Mouse (Mus musculus) gastrocnemius, postnatal 36 days (tissue): ENCODE measurements around the gene Atg101. TPM values are rescaled to one million over a fixed set of nuclear protein-coding genes. Genes with fewer than 3 reads are reported as not detected.
"Not testable (repeated sequence)": the region's sequence is repeated elsewhere in the genome, so short reads cannot be mapped to it uniquely, and the experiment has no call there.

Experiments
- DNase-seq, 2 experiments: peaks; one replicate each; pipeline ENCODE4 v3.0.0; 2022
- intact Hi-C: fragments of 180-260 bp; cut with DNase I; formaldehyde crosslinking; loops from one replicate; pipeline ENCODE4 v1.15.1; 2025
- total RNA-seq, 2 experiments: library from RNA; stranded (reverse); gene quantifications; 2 replicates each; pipeline ENCODE4 v1.2.3; 2021

Atg101 gene
- total RNA-seq, 2 experiments from 2014 or later, result 30.6 to 32.6 TPM

- intact Hi-C loops, result no loop called here
- DNase-seq, result no peak
Observed at GRCm38 (mm10) chr15:101308440-101309348, 24.6 kb downstream of the Atg101 start.

DNA sequence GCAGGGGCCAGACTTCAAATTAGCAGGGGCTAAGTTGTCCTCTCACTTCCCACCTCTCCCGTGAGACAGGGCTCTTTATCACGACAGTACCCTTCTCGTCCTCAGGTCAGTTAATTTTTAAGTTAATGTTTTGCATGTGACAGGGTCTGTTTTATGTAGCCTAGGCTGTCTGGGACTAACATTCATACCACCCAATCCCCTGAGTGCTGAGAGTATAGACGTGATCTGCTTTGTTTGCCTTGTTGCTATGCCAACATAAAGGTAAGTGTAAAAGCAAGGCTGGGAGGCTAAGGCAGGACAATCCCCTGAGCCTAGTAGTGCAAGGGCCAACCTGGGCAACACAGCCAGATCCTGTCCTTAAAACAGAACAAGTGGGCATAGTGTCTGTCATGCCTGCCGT, 25.4 kb downstream of the Atg101 start:
- intact Hi-C loops, result no loop called here
- no peak for DNase-seq

- DNase-seq, result peak in 1 of 2 experiments; percentile 50
- intact Hi-C loops, result no loop called here
Observed at GRCm38 (mm10) chr15:101311087-101311770, 27.2 kb downstream of the Atg101 start.

DNA sequence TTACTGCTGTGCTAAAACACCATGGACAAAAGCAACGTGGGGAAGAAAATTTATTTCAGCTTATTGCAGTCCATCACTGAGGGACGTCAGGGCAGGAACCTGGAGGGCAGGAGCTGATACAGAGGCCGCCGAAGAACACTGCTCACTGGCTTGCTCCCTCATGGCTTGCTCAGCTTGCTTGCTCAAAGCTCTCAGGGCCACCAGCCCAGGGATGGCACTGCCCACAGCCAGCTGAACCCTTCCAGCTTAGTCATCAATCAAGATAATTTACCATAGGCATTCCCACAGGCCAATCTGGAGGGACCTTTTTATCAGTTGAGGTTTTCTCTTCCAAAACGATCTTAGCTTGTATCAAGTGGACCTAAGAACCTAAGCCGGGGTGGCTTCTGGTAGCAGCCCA, 27.9 kb downstream of the Atg101 start:
- DNase-seq, result no peak
- intact Hi-C loops, result loop anchor here (2.0 kb wide), 1 partner anchor 73 kb away; no protein-coding TSS in a partner anchor

DNA sequence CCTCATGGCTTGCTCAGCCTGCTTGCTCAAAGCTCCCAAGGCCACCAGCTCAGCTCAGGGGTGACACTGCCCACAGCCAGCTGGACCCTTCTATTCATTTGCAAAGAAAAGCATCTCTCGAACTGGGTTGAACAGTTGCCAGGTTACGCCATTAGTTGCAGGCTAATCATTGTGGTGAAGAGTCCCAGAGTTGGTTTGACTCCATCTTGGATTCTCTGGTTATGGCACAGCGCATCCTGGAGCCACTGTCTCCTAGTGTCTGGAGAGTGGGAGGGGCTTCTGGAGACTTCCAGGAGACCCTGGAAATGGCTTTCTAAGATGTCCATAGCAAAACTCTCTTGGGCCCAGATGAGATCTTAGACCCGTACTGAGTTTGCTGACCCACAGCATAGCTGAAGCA, 31.3 kb downstream of the Atg101 start:
- intact Hi-C loops, result loop anchor here (2.0 to 5.0 kb wide), 2 partner anchors 31 to 93 kb away; partner anchors contain the start of genes Atg101 and Grasp
- no peak for DNase-seq

GRCm38 (mm10) chr15:101315832-101316231, 31.8 kb downstream of the Atg101 start:
- peak; percentile 88 to 90 for DNase-seq
- intact Hi-C loops, result loop anchor here (2.0 to 5.0 kb wide), 2 partner anchors 31 to 94 kb away; partner anchors contain the start of genes Atg101 and Grasp

- DNase-seq, result no peak
- intact Hi-C loops, result loop anchor here (5.0 kb wide), 1 partner anchor 94 kb away; the partner anchor contains the start of gene Grasp
Observed at GRCm38 (mm10) chr15:101316279-101316912, 32.3 kb downstream of the Atg101 start.

GRCm38 (mm10) chr15:101316913-101317813, 33.1 kb downstream of the Atg101 start:
- intact Hi-C loops, result loop anchor here (5.0 kb wide), 1 partner anchor 95 kb away; the partner anchor contains the start of gene Grasp
- no peak for DNase-seq

- intact Hi-C loops, result loop anchor here (5.0 kb wide), 1 partner anchor 96 kb away; the partner anchor contains the start of gene Grasp
- DNase-seq, result no peak
Observed at GRCm38 (mm10) chr15:101317814-101318500, 33.9 kb downstream of the Atg101 start.

DNA sequence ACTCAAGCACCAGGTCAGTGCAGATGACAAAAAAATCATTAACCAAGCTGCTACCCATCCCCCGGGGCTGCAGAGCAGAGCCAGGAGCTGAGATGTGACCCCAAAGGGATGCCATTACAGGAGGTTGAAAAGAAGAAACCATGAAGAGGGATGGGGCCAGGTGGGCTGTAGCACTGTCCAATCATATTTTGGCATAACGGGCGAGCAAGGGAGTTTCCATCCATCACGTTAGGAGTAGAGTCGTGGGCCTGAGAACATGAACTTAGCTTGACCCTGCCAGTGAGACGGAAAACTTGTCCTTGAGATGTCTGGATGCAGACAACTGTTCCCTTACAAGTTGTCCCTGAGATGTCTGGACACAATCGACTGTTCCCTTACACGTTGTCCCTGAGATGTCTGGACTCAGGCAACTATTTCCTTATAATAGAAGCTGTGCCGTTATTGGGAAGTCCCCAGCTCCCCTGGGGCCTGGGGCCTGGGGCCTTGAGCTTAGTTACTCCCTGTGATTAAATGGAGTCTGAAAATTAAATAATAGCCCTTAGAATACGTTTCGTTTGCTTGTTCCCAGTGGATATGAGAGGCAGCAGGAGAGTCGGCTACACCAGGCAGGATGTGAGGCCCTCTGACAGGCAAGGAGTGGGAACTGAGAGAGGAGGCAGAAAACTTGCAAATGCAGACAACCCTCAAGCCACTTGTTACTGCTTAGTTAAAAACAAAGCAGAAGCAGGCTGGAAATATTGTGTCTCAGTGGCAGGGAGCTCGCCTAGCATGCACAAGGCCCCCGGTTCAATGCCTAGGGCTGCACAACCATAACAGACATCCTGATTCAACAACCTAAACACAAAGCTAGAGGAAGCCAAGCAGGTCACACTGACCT, 35.1 kb downstream of the Atg101 start:
- intact Hi-C loops, result loop anchor here (5.0 kb wide), 1 partner anchor 97 kb away; the partner anchor contains the start of gene Grasp
- DNase-seq, result no peak

- no peak for DNase-seq
- intact Hi-C loops, result no loop called here
Observed at GRCm38 (mm10) chr15:101320010-101320617, 36.0 kb downstream of the Atg101 start.

DNA sequence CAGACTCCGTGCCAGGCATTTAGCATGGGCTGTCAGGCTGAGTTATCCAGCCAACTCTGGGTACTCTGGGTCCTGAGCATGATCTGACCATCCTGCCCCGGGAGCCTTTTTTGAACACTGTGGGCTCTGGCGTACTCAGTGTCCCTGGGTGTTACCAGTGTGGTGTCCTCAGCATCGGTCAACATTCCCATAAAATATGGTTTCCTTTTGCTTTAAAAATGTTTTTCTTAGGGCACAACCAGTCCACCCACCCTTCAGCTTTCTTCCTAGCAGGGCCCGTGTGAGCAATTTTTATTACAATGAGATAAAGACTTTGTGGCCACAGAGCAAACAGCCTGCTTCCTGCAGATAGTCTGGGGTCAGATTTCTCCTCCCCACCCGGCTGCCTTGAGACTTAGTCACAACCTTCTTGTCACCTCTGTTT, 36.6 kb downstream of the Atg101 start:
- no peak for DNase-seq
- intact Hi-C loops, result no loop called here

DNA sequence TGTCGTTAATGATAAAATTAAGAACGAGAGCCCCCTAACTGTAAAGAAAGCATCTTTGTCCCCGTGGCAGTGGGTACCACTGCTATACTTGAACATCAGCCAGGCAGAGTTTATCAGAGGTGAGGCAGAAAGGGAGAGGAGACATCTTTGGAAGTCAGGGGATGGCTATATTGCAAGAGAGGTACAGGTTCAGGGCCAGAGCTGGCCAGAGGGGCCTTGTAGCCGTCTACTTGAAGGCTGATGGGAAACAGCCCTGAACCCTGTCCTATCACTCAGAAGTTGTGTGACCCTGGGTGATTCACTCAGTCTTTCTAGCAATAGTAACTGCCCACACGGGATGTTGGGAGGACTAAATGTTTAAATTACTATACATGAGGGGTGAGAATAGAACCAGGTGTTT, 37.1 kb downstream of the Atg101 start:
- intact Hi-C loops, result no loop called here

DNA sequence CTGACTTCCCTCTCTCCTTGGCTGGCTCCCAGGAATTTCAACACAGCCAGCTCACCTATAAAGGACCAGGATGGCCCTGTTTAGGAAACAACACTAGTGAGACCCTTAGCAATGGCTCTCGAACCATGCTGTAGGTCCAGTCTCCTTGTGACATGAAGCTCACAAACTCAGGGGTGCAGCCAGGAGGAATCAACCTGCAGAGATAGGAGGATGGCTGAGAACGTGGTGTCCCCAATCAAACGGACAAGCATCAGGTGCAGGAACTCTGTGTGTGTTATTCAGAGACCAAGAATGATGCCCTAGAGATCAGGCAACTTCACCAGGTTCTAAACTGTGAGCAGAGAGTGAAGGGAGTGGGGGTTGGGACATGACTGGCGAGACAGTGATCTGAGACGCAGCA, 38.0 kb downstream of the Atg101 start:
- no peak for DNase-seq
- intact Hi-C loops, result no loop called here

More for the DNA sequence above, 37.1 kb downstream of the Atg101 start:
- no peak for DNase-seq

DNA sequence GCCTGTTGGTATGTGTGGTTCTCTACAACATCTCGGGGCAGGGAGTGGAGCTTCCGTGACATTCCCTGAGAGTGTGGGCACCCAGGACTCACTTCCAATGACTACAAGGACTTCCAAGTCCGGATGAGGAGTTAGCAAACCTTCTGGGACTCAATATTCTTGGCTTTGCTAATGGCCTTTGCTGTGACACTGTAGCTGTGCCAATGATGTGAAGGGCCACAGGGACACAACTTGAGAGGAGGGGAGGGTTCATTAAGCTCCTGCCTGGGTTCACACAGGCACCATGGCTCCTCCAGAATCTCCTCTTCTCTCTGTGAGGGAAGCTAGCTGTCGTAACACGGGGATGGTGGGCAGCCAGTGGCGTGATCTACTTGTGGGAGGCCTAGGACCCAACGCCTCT, 38.6 kb downstream of the Atg101 start:
- intact Hi-C loops, result no loop called here
- no peak for DNase-seq

DNA sequence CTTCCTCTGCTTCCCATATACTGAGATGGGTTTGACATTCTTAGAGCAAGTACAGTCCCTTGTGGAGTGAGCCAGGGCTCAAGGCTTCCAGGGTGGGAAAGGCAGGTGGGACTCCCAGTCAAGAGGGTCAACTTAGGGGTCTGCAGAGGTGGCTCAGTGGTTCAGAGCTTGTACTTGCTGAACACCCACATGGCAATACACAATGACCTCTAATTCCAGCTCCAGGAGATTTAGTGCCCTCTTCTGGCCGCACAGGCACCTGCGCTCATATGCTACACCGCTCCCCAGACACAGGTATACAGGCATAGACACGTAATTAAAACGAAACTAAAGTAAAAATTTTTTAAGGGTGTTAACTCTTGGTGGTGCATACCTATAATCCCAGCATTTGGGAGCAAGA, 39.4 kb downstream of the Atg101 start:
- intact Hi-C loops, result no loop called here
- no peak for DNase-seq

DNA sequence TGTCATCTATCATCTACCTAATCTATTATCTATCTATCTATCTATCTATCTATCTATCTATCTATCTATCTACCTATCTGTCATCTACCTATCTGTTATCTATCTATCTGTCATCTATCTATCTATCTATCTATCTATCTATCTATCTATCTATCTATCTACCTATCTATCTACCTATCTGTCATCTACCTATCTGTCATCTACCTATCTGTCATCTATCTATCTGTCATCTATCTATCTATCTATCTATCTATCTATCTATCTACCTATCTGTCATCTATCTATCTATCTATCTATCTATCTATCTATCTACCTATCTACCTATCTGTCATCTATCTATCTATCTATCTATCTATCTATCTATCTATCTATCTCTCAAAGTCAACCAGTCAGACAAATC, 40.3 kb downstream of the Atg101 start:
- DNase-seq, intact Hi-C loops: not testable (repeated sequence)
